Mouse (Mus musculus) kidney, adult 2 months (tissue): Measurements from ENCODE around the gene Slc2a1.

Experiments used
- CTCF ChIP-seq: fragments of 200-500 bp; conservative IDR thresholded peaks from 2 replicates; pipeline ENCODE4 v1.5.1; 2011; ENCODE audit warnings: low read depth, mild to moderate bottlenecking, control low read depth, low read length, moderate library complexity, mixed read lengths; ENCODE audit not compliant: insufficient read depth, insufficient read length
- POLR2A ChIP-seq: fragments of 200-500 bp; IDR thresholded peaks from one replicate; pipeline ENCODE4 v1.6.1; 2011; ENCODE audit warnings: low read depth, low read length, control low read depth

DNA sequence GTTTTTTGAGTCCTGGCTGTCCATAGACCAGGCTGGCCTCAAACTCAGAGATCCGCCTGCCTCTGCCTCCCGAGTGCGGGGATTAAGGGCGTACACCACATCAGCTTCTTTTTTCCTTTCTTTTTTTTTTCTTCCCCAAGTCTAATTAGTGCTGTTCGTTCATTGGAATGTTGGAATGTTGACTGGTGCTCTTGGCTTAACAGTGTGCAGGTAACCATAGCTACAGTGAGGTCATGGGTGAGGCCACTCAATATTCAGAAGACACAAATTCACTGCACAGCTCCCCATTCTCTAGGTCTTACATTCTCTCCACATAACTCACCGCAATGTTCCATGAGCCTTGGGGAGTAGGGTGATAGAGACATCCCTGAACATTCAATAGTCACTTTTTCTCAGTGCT lies 28.6 kb upstream of the Slc2a1 start:
- no peak for TF ChIP-seq CTCF
- no peak for TF ChIP-seq POLR2A
